Mouse (Mus musculus) kidney, adult 2 months (tissue): ENCODE data around the gene Cd248.

Experiments
- CTCF ChIP-seq: fragments of 200-500 bp; conservative IDR thresholded peaks from 2 replicates; pipeline ENCODE4 v1.5.1; 2011; ENCODE audit warnings: low read depth, mild to moderate bottlenecking, control low read depth, low read length, moderate library complexity, mixed read lengths; ENCODE audit not compliant: insufficient read depth, insufficient read length
- POLR2A ChIP-seq: fragments of 200-500 bp; IDR thresholded peaks from one replicate; pipeline ENCODE4 v1.6.1; 2011; ENCODE audit warnings: low read depth, low read length, control low read depth

GRCm38 (mm10) chr19:5048138-5049056 lies 19.5 kb upstream of the Cd248 start:
- TF ChIP-seq CTCF: no peak
- no peak for TF ChIP-seq POLR2A
